Mouse (Mus musculus) megakaryocyte, embryonic 14.5 days (primary cell): ENCODE data around the gene Slc25a51. TPM values are rescaled to one million over a fixed set of nuclear protein-coding genes. Genes with fewer than 3 reads are reported as not detected.
"Not testable (repeated sequence)": the region's sequence is repeated elsewhere in the genome, so short reads cannot be mapped to it uniquely, and the experiment has no call there.

Source experiments
- H3K27me3 ChIP-seq: replicated peaks from 2 replicates; pipeline ENCODE3; 2012; ENCODE audit warnings: inconsistent platforms
- H3K36me3 ChIP-seq: replicated peaks from 2 replicates; pipeline ENCODE3; 2012; ENCODE audit warnings: low read length, inconsistent platforms, mixed read lengths
- H3K4me1 ChIP-seq: 2 replicates; pipeline ENCODE4 v1.6.1; 2012; ENCODE audit warnings: inconsistent platforms
- H3K4me3 ChIP-seq: replicated peaks from 2 replicates; pipeline ENCODE3; 2012; ENCODE audit warnings: moderate library complexity, mild to moderate bottlenecking, inconsistent platforms
- H3K9me3 ChIP-seq: 2 replicates; pipeline ENCODE4 v1.6.1; 2012; ENCODE audit warnings: inconsistent platforms
- FLI1 ChIP-seq: IDR thresholded peaks from 2 replicates; pipeline ENCODE4 v1.6.1; 2012; ENCODE audit warnings: low read length, inconsistent platforms, mixed read lengths
- GATA1 ChIP-seq: IDR thresholded peaks from 3 replicates; pipeline ENCODE4 v1.6.1; 2012; ENCODE audit warnings: mixed read lengths, low read length, inconsistent platforms, borderline replicate concordance
- polyA plus RNA-seq: library from polyadenylated mRNA; stranded (reverse); fragments of >175 nt; gene quantifications from 2 replicates; pipeline ENCODE4 v1.2.3, GENCODE M21; 2012; ENCODE audit warnings: low replicate concordance; ENCODE audit not compliant: insufficient read depth

Slc25a51 gene
- polyA plus RNA-seq, 1 experiment: 8.6 TPM

DNA sequence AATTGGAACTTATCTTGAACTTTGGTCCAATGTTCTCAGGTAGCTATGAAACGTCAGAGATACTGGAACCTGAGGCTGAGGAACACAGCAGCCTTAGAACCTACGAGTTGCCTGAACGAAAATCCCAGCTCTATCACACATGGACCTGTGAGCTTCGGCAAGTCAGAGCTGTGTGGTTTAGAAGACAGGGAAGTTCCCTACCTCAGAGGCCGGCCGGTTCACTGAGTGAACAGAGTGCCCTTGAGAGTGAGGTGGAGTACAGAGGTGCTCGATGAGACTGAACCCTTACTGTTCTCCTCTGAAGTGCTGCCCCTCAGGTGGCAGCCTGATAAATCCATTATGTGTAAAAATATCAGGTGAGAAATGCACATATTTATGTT lies 5.1 kb downstream of the Slc25a51 start:
- peaks cover 66% of the 10 kb centered on the region for H3K4me1 ChIP-seq
- peaks cover 66% of the 10 kb centered on the region for H3K36me3 ChIP-seq
- H3K9me3 ChIP-seq: no peaks in the 10 kb centered on the region
- no peak for TF ChIP-seq GATA1
- no peak for TF ChIP-seq FLI1
- no peaks in the 10 kb centered on the region for H3K27me3 ChIP-seq
- H3K4me3 ChIP-seq: no peak overlapping the region

DNA sequence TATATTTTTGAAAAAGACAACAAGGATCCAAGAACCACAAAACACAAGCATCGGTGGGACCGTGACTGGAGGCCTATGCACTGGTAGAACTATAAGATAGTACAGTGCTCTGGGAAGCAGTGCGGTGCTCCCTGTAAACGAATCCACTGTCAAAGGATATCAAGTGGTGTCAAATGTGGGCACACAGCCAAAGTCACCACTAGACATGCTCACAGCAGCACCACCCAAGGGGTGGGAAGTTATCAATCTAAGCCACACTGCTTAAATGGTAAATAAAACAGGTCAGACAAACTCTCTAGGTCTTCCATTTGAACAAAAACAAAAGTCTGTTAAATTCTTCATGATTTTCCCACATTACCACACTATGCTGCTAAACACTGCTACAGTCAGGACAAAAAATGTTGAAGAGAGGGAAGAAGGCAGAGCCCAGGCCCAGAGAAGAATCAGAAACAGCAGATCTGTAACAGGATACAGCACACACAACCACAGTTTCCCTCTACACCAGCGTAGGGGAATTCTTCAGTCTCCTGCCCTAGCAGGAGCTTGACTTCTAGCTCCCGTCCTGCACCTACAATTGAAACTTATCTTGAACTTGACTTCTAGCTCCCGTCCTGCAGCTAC lies 5.6 kb downstream of the Slc25a51 start:
- TF ChIP-seq FLI1 (no peak), GATA1 (no peak)
- H3K27me3 ChIP-seq: no peaks in the 10 kb centered on the region
- no peaks in the 10 kb centered on the region for H3K9me3 ChIP-seq
- no peak overlapping the region for H3K4me3 ChIP-seq
- peaks cover 69% of the 10 kb centered on the region for H3K4me1 ChIP-seq
- peaks cover 71% of the 10 kb centered on the region for H3K36me3 ChIP-seq

DNA sequence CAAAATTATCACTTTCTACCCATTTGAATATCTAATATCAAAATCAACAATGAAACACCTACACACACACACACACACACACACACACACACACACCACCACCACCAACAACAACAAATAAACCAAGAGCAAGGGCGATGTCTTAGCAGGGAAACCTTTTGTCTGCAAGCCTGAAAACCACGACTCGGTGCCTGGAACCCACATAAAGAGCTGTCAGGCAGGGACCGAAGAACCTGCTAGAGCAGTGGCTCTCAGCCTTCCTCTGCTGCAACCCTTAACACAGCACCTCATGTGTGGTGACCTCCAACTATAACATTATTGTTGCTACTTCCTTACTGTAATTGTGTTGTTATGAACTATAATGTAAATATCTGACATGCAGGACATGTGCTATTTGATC lies 6.3 kb downstream of the Slc25a51 start:
- H3K27me3 ChIP-seq: no peaks in the 10 kb centered on the region
- no peak for TF ChIP-seq GATA1
- no peak for TF ChIP-seq FLI1
- H3K4me1 ChIP-seq: peaks cover 69% of the 10 kb centered on the region
- H3K4me3 ChIP-seq: no peak overlapping the region
- no peaks in the 10 kb centered on the region for H3K9me3 ChIP-seq
- peaks cover 78% of the 10 kb centered on the region for H3K36me3 ChIP-seq

DNA sequence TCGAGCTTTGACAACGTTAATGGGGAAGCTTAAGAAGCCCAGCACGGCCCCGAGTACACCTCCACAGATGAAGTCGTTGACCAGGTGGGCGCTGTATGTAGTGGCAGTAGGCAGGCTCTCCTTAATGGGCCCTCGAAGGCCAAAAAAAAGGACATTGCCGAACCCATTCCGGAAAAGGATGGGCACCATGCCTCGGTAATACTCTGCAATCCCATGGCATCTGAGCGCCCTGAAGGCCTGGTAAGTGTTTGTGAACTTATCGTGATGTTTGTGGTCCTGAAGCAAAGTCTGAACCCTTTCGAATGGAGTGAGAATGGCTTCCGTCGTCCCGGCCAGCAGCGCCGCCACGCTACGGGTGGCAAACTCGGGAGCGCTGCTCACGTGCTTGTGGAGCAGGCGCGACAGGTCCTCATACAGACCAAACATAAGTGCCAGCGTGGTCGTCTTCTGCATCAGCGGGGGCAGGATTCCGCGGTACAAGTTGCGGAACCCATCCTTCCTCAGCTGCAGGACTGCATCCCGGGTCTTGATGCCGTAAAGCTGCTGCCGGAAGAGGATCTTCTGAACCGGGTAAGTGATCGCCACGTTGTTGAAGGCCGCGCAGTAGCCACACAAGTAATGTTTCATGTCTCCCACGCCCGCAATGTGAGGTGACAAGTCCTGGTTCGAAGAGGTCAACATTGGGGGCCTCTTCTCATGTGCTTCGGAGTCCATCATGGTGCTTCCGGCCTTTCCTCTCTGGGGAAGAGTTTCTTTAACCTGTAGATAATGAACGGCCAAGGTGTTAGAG lies 8.9 kb downstream of the Slc25a51 start:
- no peak overlapping the region for H3K4me3 ChIP-seq
- peaks cover 81% of the 10 kb centered on the region for H3K36me3 ChIP-seq
- H3K4me1 ChIP-seq: peaks cover 63% of the 10 kb centered on the region

DNA sequence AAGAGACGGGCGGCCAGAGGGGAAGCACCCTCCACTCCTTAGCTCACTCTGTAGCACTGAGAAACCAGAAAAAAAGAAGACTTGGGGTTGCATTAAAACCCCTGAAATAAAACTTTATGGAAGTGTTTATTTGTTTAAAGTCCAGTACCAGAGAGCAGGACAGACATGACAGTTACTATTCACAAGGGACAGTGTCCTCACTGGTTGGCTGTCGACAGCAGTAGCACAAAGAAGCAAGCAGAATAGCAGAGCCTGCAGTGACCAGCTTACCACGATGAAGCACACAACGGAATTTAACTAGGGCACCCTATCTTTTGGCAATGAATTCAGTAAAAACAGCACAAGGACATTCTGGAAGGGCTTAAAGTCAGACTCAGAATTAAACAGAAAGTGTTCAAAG lies 10.3 kb downstream of the Slc25a51 start:
- not testable (repeated sequence) for H3K4me3 ChIP-seq, H3K27me3 ChIP-seq, H3K9me3 ChIP-seq
- Histone ChIP-seq H3K4me1 (peaks cover 57% of the 10 kb centered on the region), H3K36me3 (peaks cover 73% of the 10 kb centered on the region)

More for the DNA sequence above, 8.9 kb downstream of the Slc25a51 start:
- H3K27me3 ChIP-seq: no peaks in the 10 kb centered on the region
- TF ChIP-seq FLI1: no peak
- TF ChIP-seq GATA1: no peak
- H3K9me3 ChIP-seq: no peaks in the 10 kb centered on the region

DNA sequence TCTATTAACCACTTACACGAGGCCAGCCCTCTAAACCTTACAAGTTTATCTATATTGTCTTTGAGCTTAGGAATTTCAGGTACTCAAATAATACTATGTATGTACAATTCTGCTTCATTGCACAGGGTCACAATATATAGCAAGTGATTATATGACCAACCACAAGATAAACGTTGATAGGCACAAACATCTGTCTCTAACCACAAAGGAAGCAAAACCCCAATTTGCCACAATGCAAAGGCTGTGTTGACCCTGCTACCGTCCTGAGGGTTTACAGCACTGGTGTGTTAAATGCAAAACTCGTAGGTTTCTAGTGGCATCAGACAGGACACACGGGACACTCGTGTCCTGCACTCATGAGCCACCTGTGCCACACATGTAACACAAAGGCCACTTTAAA lies 12.4 kb downstream of the Slc25a51 start:
- H3K27me3 ChIP-seq, H3K4me3 ChIP-seq, H3K9me3 ChIP-seq: not testable (repeated sequence)
- H3K4me1 ChIP-seq: peaks cover 53% of the 10 kb centered on the region
- peaks cover 52% of the 10 kb centered on the region for H3K36me3 ChIP-seq

DNA sequence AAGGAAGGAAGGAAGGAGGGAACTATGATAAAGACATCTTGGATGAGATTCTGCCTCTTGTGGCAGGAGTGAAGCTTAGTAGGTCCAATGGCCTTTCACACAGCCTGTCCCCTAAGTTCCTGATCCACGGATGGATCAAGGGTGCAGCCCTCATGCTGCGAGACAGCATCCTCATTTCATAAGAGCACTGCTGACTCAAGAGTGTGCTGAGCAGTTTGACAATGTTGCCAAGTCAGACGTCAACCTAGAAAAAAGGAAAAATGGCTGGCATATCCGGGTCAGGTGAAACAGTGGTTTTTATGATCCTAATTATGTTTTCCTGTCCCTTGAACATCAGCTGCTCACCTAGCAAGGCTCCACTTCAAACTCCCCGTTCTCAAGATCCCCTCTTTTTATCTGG lies 14.9 kb downstream of the Slc25a51 start:
- H3K36me3 ChIP-seq: peaks cover 28% of the 10 kb centered on the region
- no peak for TF ChIP-seq GATA1
- no peak for TF ChIP-seq FLI1
- H3K4me1 ChIP-seq: peaks cover 43% of the 10 kb centered on the region

DNA sequence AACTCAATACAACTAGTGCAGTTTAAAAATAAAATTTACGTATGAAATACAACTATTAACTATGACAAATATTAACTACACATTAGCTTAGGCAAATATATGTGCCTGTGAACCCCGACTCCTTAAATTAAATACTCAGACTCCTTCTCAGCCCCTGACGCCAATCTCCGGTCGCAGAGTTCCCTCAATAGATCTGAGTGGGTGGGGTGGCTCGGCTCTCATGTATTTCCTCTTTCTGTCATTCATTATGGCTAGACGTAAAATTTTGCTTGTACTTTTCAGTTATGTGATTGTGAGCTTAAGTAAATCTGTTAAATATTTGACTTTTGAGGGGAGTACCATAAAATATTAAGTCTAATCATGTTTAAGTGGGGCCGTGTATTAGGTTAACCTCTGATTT lies 15.6 kb downstream of the Slc25a51 start:
- no peak for TF ChIP-seq FLI1
- TF ChIP-seq GATA1: no peak
- Histone ChIP-seq H3K36me3 (peaks cover 21% of the 10 kb centered on the region), H3K9me3 (no peaks in the 10 kb centered on the region), H3K4me3 (no peak overlapping the region), H3K27me3 (peaks cover 3% of the 10 kb centered on the region), H3K4me1 (peaks cover 38% of the 10 kb centered on the region)

More for the DNA sequence above, 14.9 kb downstream of the Slc25a51 start:
- no peaks in the 10 kb centered on the region for H3K9me3 ChIP-seq
- peaks cover 3% of the 10 kb centered on the region for H3K27me3 ChIP-seq
- no peak overlapping the region for H3K4me3 ChIP-seq

DNA sequence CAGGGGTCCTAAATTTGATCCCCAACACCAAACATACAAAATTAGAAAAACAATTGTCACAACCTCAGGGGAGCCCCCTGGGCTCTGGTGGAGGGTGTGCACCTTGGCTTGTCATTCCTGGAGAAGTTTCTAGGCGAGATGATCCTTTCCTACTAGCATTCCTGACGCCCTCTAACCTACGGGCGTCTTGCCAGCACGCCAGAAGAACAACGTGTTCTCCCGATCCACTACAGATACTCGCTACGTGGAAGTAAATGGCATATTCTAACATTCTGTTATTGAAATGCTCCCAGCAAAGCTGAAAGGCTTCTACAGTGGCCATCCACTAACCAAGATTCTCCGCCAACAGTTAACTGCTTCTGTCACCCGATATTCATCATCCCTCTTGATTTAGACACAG lies 16.0 kb downstream of the Slc25a51 start:
- Histone ChIP-seq H3K36me3 (peaks cover 17% of the 10 kb centered on the region), H3K27me3 (peaks cover 3% of the 10 kb centered on the region), H3K9me3 (no peaks in the 10 kb centered on the region), H3K4me3 (no peak overlapping the region), H3K4me1 (peaks cover 34% of the 10 kb centered on the region)
- TF ChIP-seq FLI1 (no peak), GATA1 (no peak)

DNA sequence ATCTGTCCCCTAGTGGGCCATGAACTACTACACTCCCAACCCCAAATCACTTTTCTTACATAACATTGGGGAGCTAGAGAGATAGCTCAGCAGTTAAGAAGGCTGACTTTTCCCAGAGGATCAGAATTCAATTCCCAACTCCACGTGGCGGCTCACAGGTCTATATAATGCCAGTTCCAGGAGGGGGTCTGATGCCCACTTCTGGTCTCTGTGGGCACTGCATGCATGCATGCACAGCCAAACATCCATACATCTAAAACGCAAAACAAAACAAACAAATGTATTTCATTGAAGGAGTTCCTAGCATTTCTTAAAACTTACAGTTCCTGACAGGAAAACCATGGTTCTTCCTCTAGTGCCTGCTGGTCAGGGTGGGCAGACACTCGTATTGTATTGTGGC lies 16.5 kb downstream of the Slc25a51 start:
- H3K27me3 ChIP-seq: peaks cover 3% of the 10 kb centered on the region
- H3K4me3 ChIP-seq: no peak overlapping the region
- no peaks in the 10 kb centered on the region for H3K9me3 ChIP-seq
- TF ChIP-seq FLI1 (no peak), GATA1 (no peak)
- peaks cover 13% of the 10 kb centered on the region for H3K36me3 ChIP-seq
- H3K4me1 ChIP-seq: peaks cover 30% of the 10 kb centered on the region

DNA sequence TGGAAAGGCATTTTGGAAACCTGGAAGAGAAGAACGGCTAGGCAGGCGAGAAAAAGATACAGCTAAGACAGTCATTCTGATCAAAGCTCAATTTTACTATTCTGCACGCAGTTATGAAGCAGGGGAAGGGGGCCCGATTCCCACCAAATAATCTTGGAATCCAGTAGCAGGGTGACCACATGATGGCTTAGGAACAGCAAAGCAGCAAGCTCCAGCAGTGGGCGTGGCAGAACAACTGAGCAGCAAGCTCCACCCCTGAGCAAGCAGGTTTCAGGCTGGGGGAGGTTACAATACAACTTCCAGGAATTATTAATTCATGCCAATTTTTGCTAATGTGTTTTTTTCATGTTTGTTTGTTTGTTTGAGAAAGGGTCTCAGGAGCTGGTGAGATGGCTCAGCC lies 21.3 kb downstream of the Slc25a51 start:
- H3K27me3 ChIP-seq, H3K4me3 ChIP-seq, H3K4me1 ChIP-seq, H3K9me3 ChIP-seq, H3K36me3 ChIP-seq: not testable (repeated sequence)

DNA sequence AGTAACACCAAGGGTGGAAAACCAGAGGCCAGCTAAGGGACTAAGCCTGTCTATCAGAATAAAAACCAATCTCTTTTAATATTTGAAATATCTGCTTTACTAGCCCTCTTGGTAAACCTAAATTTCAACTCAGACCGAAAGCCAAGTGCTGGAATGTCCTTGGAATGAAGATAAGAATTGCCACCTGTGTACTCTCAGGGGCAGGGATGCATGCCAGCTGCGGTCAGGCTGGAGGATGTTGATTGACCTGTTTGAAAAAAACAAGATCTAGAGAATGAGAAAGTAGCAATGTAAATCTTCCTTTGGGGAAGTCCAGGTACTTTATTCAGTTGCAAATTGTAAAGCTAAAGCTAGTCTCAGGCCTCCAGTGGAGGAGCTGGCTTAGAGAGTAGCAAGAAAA lies 26.4 kb downstream of the Slc25a51 start:
- H3K4me1 ChIP-seq, H3K27me3 ChIP-seq, H3K4me3 ChIP-seq, H3K9me3 ChIP-seq: not testable (repeated sequence)
- peaks cover 17% of the 10 kb centered on the region for H3K36me3 ChIP-seq

DNA sequence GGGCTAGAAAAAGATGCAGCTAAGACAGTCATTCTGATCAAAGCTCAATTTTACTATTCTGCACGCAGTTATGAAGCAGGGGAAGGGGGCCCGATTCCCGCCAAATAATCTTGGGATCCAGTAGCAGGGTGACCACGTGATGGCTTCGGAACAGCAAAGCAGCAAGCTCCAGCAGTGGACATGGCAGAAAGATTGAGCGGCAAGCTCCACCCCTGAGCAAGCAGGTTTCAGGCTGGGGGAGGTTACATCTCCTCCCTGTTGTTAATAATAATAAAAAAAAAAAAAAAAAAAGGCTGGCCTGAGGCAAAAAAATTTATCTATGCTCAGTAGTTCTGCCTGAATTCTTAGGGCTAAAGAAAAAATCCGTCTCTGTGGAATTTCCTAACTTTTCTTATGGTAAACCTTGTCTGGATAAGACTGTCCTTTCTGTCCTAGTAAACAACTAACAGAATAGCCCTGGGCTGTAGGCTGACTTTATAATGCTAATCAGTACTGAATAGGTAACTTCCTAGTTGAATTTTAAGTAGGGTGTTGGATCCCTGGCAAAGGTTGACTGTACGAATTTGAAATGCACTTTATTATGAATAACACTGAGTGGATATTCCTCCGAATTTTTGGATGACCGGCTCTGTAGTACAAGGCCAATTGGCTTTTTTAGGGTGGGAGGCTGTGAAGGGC lies 27.5 kb downstream of the Slc25a51 start:
- H3K27me3 ChIP-seq, H3K4me3 ChIP-seq, H3K9me3 ChIP-seq, H3K4me1 ChIP-seq: not testable (repeated sequence)
- peaks cover 27% of the 10 kb centered on the region for H3K36me3 ChIP-seq
